Mouse (Mus musculus) lung, embryonic 15.5 days (tissue): ENCODE measurements around the gene Tpst1. TPM values are rescaled to one million over a fixed set of nuclear protein-coding genes. Genes with fewer than 3 reads are reported as not detected.
A peak's percentile ranks its signal among the peaks of the same experiment; 100 is the strongest.
"Not testable (repeated sequence)": the region's sequence is repeated elsewhere in the genome, so short reads cannot be mapped to it uniquely, and the experiment has no call there.

Source experiments
- ATAC-seq: fragments of 200-750 bp; cut with Nextera tagmentation; 2 replicates; pipeline ENCODE4 v1.8.0; 2017; ENCODE audit warnings: moderate number of reproducible peaks, borderline replicate concordance; ENCODE audit not compliant: low FRiP score, low TSS enrichment; ENCODE audit errors: extremely low read depth
- H3K27ac ChIP-seq: fragments of 300-500 bp; sonication (generic); 2 replicates; pipeline ENCODE4 v1.5.1; 2015; ENCODE audit warnings: moderate library complexity, mild to moderate bottlenecking, inconsistent platforms
- H3K27me3 ChIP-seq: fragments of 300-500 bp; sonication (generic); 2 replicates; pipeline ENCODE4 v1.6.1; 2015; ENCODE audit warnings: inconsistent platforms
- H3K36me3 ChIP-seq: fragments of 300-500 bp; sonication (generic); 2 replicates; pipeline ENCODE4 v1.6.1; 2015; ENCODE audit warnings: inconsistent platforms
- H3K4me1 ChIP-seq: fragments of 300-500 bp; sonication (generic); 2 replicates; pipeline ENCODE4 v1.6.1; 2015; ENCODE audit warnings: inconsistent platforms
- H3K4me2 ChIP-seq: fragments of 300-500 bp; sonication (generic); 2 replicates; pipeline ENCODE4 v1.6.1; 2015; ENCODE audit warnings: inconsistent platforms, mild to moderate bottlenecking, moderate library complexity
- H3K4me3 ChIP-seq: fragments of 300-500 bp; sonication (generic); 2 replicates; pipeline ENCODE4 v1.5.1; 2015; ENCODE audit warnings: mild to moderate bottlenecking, inconsistent platforms
- H3K9ac ChIP-seq: fragments of 300-500 bp; sonication (generic); 2 replicates; pipeline ENCODE4 v1.6.1; 2015; ENCODE audit warnings: inconsistent platforms
- H3K9me3 ChIP-seq: fragments of 300-500 bp; sonication (generic); 2 replicates; pipeline ENCODE4 v1.6.1; 2016; ENCODE audit warnings: inconsistent platforms
- WGBS: fragments of 180-500 bp; shearing (Covaris S2); methylation state at CpG from one replicate; pipeline ENCODE4 v1.1.7; 2015; 5-methylcytosine and 5-hydroxymethylcytosine counted together
- polyA plus RNA-seq: library from polyadenylated mRNA; unstranded; fragments of >200 nt; fragmentation: Nextera tagmentation; extraction: Ambion mirVana; gene quantifications from 2 replicates; pipeline ENCODE4 v1.2.1, GENCODE M21; 2015

Gene Tpst1
- 69.6 and 70.8 TPM in 2 replicates for polyA plus RNA-seq

- 75% methylated on average over 6 of the region's 6 CpGs for WGBS
- Histone ChIP-seq H3K27me3 (no peaks in the 10 kb centered on the region), H3K4me2 (no peak within 1 kb of the TSS), H3K36me3 (no peaks in the 10 kb centered on the region), H3K9me3 (no peaks in the 10 kb centered on the region), H3K27ac (no peak within 1 kb of the TSS), H3K4me3 (no peak within 1 kb of the TSS), H3K9ac (no peak within 1 kb of the TSS), H3K4me1 (no peaks in the 10 kb centered on the region; the same call in 1 of the 2 replicates)
- no peak for ATAC-seq
Observed at GRCm38 (mm10) chr5:130073026-130073425, at the start of gene Tpst1. Tpst1 (plus strand) TSS chr5:130073326.

- H3K4me2 ChIP-seq = peak overlapping the region; percentile 82
- peak overlapping the region; percentile 39 for H3K9ac ChIP-seq
- peak overlapping the region; percentile 59 for H3K4me3 ChIP-seq
- peak overlapping the region; percentile 71 for H3K27ac ChIP-seq
- H3K36me3 ChIP-seq = no peaks in the 10 kb centered on the region
- WGBS = under 1% methylated on average over 32 of the region's 32 CpGs
- peak; percentile 89 for ATAC-seq
- H3K9me3 ChIP-seq = no peaks in the 10 kb centered on the region
- H3K4me1 ChIP-seq = peaks cover 5% of the 10 kb centered on the region; the same call in 1 of the 2 replicates
- H3K27me3 ChIP-seq = 0 out of 2 replicates have a peak, but pooled peaks cover 2% of the 10 kb centered on the region
Observed at GRCm38 (mm10) chr5:130023767-130024539, 49.2 kb upstream of the Tpst1 start.

GRCm38 (mm10) chr5:130027134-130027533 is 46.0 kb upstream of the Tpst1 start:
- no peak overlapping the region for H3K9ac ChIP-seq
- 70% methylated on average over 5 of the region's 5 CpGs for WGBS
- peaks cover 11% of the 10 kb centered on the region; the same call in 1 of the 2 replicates for H3K4me1 ChIP-seq
- 0 out of 2 replicates have a peak, but pooled peaks cover 2% of the 10 kb centered on the region for H3K27me3 ChIP-seq
- no peaks in the 10 kb centered on the region for H3K36me3 ChIP-seq
- H3K4me3 ChIP-seq = no peak overlapping the region
- H3K9me3 ChIP-seq = no peaks in the 10 kb centered on the region
- no peak for ATAC-seq
- no peak overlapping the region for H3K4me2 ChIP-seq
- no peak overlapping the region for H3K27ac ChIP-seq

GRCm38 (mm10) chr5:130027696-130028095 is 45.4 kb upstream of the Tpst1 start:
- H3K4me3 ChIP-seq = no peak overlapping the region
- H3K36me3 ChIP-seq = no peaks in the 10 kb centered on the region
- no peak overlapping the region for H3K27ac ChIP-seq
- H3K9ac ChIP-seq = no peak overlapping the region
- 0 out of 2 replicates have a peak, but pooled peaks cover 2% of the 10 kb centered on the region for H3K27me3 ChIP-seq
- 79% methylated on average over 7 of the region's 7 CpGs for WGBS
- H3K9me3 ChIP-seq = no peaks in the 10 kb centered on the region
- peaks cover 11% of the 10 kb centered on the region; the same call in 1 of the 2 replicates for H3K4me1 ChIP-seq
- no peak overlapping the region for H3K4me2 ChIP-seq
- no peak for ATAC-seq

GRCm38 (mm10) chr5:130029142-130029897 is 43.8 kb upstream of the Tpst1 start, which contains the start of the genes Asl and Crcp:
Asl (minus strand) TSS chr5:130029247.
Crcp (plus strand) TSS chr5:130029290.
- peak within 1 kb of the TSS; percentile 90 for H3K4me3 ChIP-seq
- H3K27ac ChIP-seq = peak within 1 kb of the TSS; percentile 97
- peak; percentile 88 for ATAC-seq
- H3K9me3 ChIP-seq = no peaks in the 10 kb centered on the region
- WGBS = 2% methylated on average over 51 of the region's 51 CpGs
- H3K9ac ChIP-seq = peak within 1 kb of the TSS; percentile 87
- H3K36me3 ChIP-seq = no peaks in the 10 kb centered on the region
- H3K27me3 ChIP-seq = 0 out of 2 replicates have a peak, but pooled peaks cover 2% of the 10 kb centered on the region
- H3K4me1 ChIP-seq = 0 out of 2 replicates have a peak, but pooled peaks cover 6% of the 10 kb centered on the region
- H3K4me2 ChIP-seq = peak within 1 kb of the TSS; percentile 82

GRCm38 (mm10) chr5:130031410-130032390 is 41.4 kb upstream of the Tpst1 start:
- Histone ChIP-seq H3K27me3 (0 out of 2 replicates have a peak, but pooled peaks cover 2% of the 10 kb centered on the region), H3K4me1 (0 out of 2 replicates have a peak, but pooled peaks cover 6% of the 10 kb centered on the region), H3K27ac (no peak overlapping the region), H3K4me2 (no peak overlapping the region), H3K9ac (no peak overlapping the region), H3K9me3 (no peaks in the 10 kb centered on the region), H3K4me3 (no peak overlapping the region), H3K36me3 (0 out of 2 replicates have a peak, but pooled peaks cover 5% of the 10 kb centered on the region)
- no peak for ATAC-seq
- 89% methylated on average over 19 of the region's 19 CpGs for WGBS

GRCm38 (mm10) chr5:130033869-130034268 is 39.3 kb upstream of the Tpst1 start:
- Histone ChIP-seq H3K36me3 (0 out of 2 replicates have a peak, but pooled peaks cover 11% of the 10 kb centered on the region), H3K4me3 (no peak overlapping the region)
- 68% methylated on average over 2 of the region's 2 CpGs for WGBS

GRCm38 (mm10) chr5:130036300-130036699 is 36.8 kb upstream of the Tpst1 start:
- H3K4me3 ChIP-seq, H3K4me1 ChIP-seq, H3K27ac ChIP-seq, H3K9me3 ChIP-seq, H3K9ac ChIP-seq, H3K4me2 ChIP-seq, H3K27me3 ChIP-seq, ATAC-seq: not testable (repeated sequence)
- peaks cover 27% of the 10 kb centered on the region for H3K36me3 ChIP-seq
- WGBS = 66% methylated on average over 2 of the region's 2 CpGs

More at GRCm38 (mm10) chr5:130033869-130034268, 39.3 kb upstream of the Tpst1 start:
- ATAC-seq = no peak
- no peak overlapping the region for H3K9ac ChIP-seq
- H3K27ac ChIP-seq = no peak overlapping the region
- H3K4me2 ChIP-seq = no peak overlapping the region
- 0 out of 2 replicates have a peak, but pooled peaks cover 6% of the 10 kb centered on the region for H3K4me1 ChIP-seq
- no peaks in the 10 kb centered on the region for H3K9me3 ChIP-seq
- no peaks in the 10 kb centered on the region for H3K27me3 ChIP-seq

GRCm38 (mm10) chr5:130037752-130038455 is 35.2 kb upstream of the Tpst1 start:
- peaks cover 43% of the 10 kb centered on the region for H3K36me3 ChIP-seq
- no peak overlapping the region for H3K4me3 ChIP-seq
- H3K9me3 ChIP-seq = no peaks in the 10 kb centered on the region
- no peak overlapping the region for H3K4me2 ChIP-seq
- WGBS = 66% methylated on average over 19 of the region's 19 CpGs
- ATAC-seq = no peak
- no peak overlapping the region for H3K27ac ChIP-seq
- no peaks in the 10 kb centered on the region for H3K27me3 ChIP-seq
- no peak overlapping the region for H3K9ac ChIP-seq
- H3K4me1 ChIP-seq = no peaks in the 10 kb centered on the region

GRCm38 (mm10) chr5:130040797-130041196 is 32.3 kb upstream of the Tpst1 start:
- Histone ChIP-seq H3K36me3 (peaks cover 43% of the 10 kb centered on the region), H3K4me2 (no peak overlapping the region), H3K4me3 (no peak overlapping the region), H3K27me3 (no peaks in the 10 kb centered on the region), H3K9me3 (no peaks in the 10 kb centered on the region), H3K9ac (no peak overlapping the region), H3K4me1 (no peaks in the 10 kb centered on the region), H3K27ac (no peak overlapping the region)
- 89% methylated on average over 4 of the region's 4 CpGs for WGBS
- ATAC-seq = no peak
